Mouse (Mus musculus) ES-E14 (cell line): Measurements from ENCODE around the gene Rnf128. TPM values are rescaled to one million over a fixed set of nuclear protein-coding genes. Genes with fewer than 3 reads are reported as not detected.
A peak's percentile ranks its signal among the peaks of the same experiment; 100 is the strongest.

Experiments
- DNase-seq: peaks from one replicate; pipeline ENCODE4 v3.0.0-alpha.2; 2013; ENCODE audit warnings: low read depth, low spot score
- H3K27ac ChIP-seq: 2 replicates; pipeline ENCODE4 v1.5.1; 2012; ENCODE audit warnings: low read depth, mild to moderate bottlenecking, low read length, moderate library complexity, mixed read lengths; ENCODE audit not compliant: poor library complexity, insufficient read depth, severe bottlenecking
- H3K36me3 ChIP-seq: 2 replicates; pipeline ENCODE4 v1.6.1; 2012; ENCODE audit warnings: mild to moderate bottlenecking, low read length, moderate library complexity, mixed read lengths; ENCODE audit not compliant: control insufficient read depth, poor library complexity, insufficient read depth, severe bottlenecking
- H3K4me1 ChIP-seq, 2 experiments: fragments of 150-350 bp in 1 of 2; sonication (generic) in 1 of 2; 2 replicates each; pipeline ENCODE4 v1.6.1; 2012; ENCODE audit warnings: low read length in 2 of 2, mild to moderate bottlenecking in 1 of 2, mixed read lengths in 1 of 2; ENCODE audit not compliant: control insufficient read depth in 2 of 2, insufficient read depth in 2 of 2, poor library complexity in 1 of 2
- H3K4me3 ChIP-seq, 2 experiments: fragments of 150-350 bp in 1 of 2; sonication (generic) in 1 of 2; 2 replicates each; pipeline ENCODE4 v1.5.1; 2012; ENCODE audit warnings: low read length in 2 of 2, low read depth in 1 of 2, mild to moderate bottlenecking in 1 of 2, mixed read lengths in 1 of 2; ENCODE audit not compliant: insufficient read depth in 1 of 2, poor library complexity in 1 of 2, severe bottlenecking in 1 of 2
- H3K9ac ChIP-seq: 2 replicates; pipeline ENCODE4 v1.6.1; 2012; ENCODE audit warnings: low read depth, mild to moderate bottlenecking, low read length, mixed read lengths; ENCODE audit not compliant: poor library complexity, insufficient read depth, severe bottlenecking
- H3K9me3 ChIP-seq: fragments of 150-350 bp; sonication (generic); 2 replicates; pipeline ENCODE4 v1.6.1; 2012; ENCODE audit warnings: low read depth, mild to moderate bottlenecking, low read length; ENCODE audit not compliant: control insufficient read depth, insufficient read depth
- CHD2 ChIP-seq: IDR thresholded peaks from 2 replicates; pipeline ENCODE4 v1.6.1; 2014; ENCODE audit warnings: mild to moderate bottlenecking, low read depth, low read length, inconsistent platforms
- HCFC1 ChIP-seq: IDR thresholded peaks from 2 replicates; pipeline ENCODE4 v1.6.1; 2012; ENCODE audit warnings: low read length, inconsistent platforms, borderline replicate concordance; ENCODE audit not compliant: insufficient read depth
- MAFK ChIP-seq: IDR thresholded peaks from 2 replicates; pipeline ENCODE4 v1.6.1; 2014; ENCODE audit warnings: mild to moderate bottlenecking, low read depth, low read length, inconsistent platforms; ENCODE audit not compliant: insufficient read depth
- ZC3H11A ChIP-seq: IDR thresholded peaks from 2 replicates; pipeline ENCODE4 v1.6.1; 2012; ENCODE audit warnings: low read depth, mild to moderate bottlenecking, inconsistent platforms, low read length, borderline replicate concordance
- ZNF384 ChIP-seq: IDR thresholded peaks from 2 replicates; pipeline ENCODE4 v1.6.1; 2012; ENCODE audit warnings: low read depth, low read length, inconsistent platforms
- in situ Hi-C, 2 experiments: fragments of 600-800 bp; cut with MboI; formaldehyde crosslinking; loops; one replicate each; pipeline ENCODE4 v1.15.1; 2025; ENCODE audit warnings: low sequenced_read_pairs in 2 of 2, inconsistent platforms in 1 of 2; ENCODE audit not compliant: unreplicated experiment in 2 of 2
- total RNA-seq: library from RNA; depleted of rRNA; stranded (reverse); fragments of 300-350 nt; gene quantifications from 2 replicates; pipeline ENCODE4 v1.2.3, GENCODE M21; 2012

The Rnf128 gene
- total RNA-seq, 1 experiment = 42.1 TPM

DNA sequence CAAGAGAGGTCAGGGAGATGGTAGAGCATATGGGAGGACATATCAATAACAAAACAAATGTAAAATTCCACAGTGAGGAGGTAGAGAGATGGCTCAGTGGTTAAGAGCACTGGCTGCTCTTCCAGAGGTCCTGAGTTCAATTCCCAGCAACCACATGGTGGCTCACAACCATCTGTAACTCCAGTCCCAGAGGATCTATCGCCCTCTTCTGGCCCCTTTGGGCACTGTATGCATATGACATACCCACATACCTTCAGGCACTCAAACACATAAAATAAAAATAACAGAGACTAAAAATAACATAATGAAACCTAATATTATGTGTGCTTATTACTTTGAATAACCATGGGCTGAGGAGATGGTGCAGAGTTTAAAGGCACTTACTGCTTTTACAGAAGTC lies 99.0 kb downstream of the Rnf128 start:
- H3K9me3 ChIP-seq = no peaks in the 10 kb centered on the region
- TF ChIP-seq MAFK (no peak), HCFC1 (no peak), ZNF384 (no peak), ZC3H11A (no peak), CHD2 (no peak)
- H3K9ac ChIP-seq = no peak overlapping the region
- in situ Hi-C loops = loop anchor here in 1 of 2 experiments (25.0 kb wide), 1 partner anchor 225 kb away; no protein-coding TSS in a partner anchor
- DNase-seq = no peak
- H3K36me3 ChIP-seq = no peaks in the 10 kb centered on the region
- H3K4me1 ChIP-seq = no peaks in the 10 kb centered on the region
- H3K27ac ChIP-seq = no peak overlapping the region
- no peak overlapping the region for H3K4me3 ChIP-seq

GRCm38 (mm10) chrX:139665829-139666228 lies 102.7 kb downstream of the Rnf128 start:
- H3K9ac ChIP-seq = no peak overlapping the region
- H3K9me3 ChIP-seq = no peaks in the 10 kb centered on the region
- no peaks in the 10 kb centered on the region for H3K4me1 ChIP-seq
- no peak overlapping the region for H3K4me3 ChIP-seq
- no peaks in the 10 kb centered on the region for H3K36me3 ChIP-seq
- no peak overlapping the region for H3K27ac ChIP-seq
- no peak for DNase-seq
- TF ChIP-seq CHD2 (no peak), ZC3H11A (no peak), HCFC1 (no peak), ZNF384 (no peak), MAFK (no peak)
- in situ Hi-C loops = loop anchor here in 1 of 2 experiments (25.0 kb wide), 1 partner anchor 229 kb away; no protein-coding TSS in a partner anchor

DNA sequence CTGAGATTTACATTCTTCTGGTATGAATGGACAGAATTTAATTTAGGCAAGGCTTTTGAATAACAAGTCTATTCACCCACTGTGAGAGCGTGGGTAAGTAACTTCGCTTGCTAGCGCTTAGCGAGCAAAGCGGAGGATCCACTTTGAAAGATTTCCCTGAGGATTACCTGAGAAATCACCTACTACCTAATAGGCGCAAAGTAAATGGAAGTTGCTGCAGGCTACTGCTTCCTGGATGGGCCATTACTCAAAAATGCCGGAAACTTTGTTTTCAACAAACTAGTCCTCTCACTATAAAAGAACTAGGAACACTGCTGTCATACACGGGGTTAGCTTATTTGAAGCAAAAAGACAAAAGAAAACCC lies 121.3 kb downstream of the Rnf128 start:
- H3K9me3 ChIP-seq = no peaks in the 10 kb centered on the region
- no peak for DNase-seq
- H3K27ac ChIP-seq = no peak overlapping the region

DNA sequence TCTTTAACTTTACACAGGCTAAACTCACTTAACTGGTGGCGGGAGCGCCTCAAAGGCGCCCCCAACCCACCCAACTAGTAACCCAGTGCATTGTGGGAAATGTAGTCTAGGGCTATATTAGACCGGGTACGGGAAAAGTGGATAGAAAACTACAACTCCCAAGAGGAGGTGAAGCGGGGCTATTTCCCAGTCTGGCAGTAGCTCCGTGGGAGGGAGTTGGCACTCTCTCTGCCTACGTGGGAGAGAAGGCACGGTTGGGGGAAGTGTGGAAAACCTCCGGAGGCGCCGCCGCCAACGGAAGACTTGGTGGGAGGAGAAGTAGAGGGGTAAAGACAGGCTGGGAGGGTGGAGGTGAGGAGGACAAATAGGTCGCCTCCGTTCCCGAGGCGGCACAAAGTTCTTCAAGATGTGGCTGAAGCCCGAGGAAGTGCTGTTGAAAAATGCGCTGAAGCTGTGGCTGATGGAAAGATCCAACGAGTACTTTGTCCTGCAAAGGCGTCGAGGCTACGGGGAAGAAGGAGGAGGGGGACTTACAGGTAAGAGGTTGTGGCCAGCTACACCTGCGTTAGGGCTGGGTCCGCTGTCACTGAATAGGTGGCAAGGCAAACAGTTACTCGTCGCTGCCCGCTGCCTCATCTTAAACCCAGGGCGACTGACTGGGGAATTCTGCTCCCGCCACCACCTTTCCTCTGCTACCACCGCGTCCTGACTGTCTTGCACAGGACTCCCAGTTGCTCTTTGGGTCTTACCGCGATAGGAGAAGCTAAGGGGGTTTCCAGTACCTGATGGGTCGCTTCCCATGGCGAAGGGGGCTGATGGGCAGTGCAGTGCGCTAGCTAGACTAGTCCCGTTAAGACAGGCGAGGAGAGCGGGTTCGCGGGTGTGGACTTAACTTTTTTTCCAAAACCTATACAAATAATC lies 121.9 kb downstream of the Rnf128 start, which contains the start of gene Tbc1d8b:
Tbc1d8b (plus strand) TSS at position 222 of the 921 bp plus-strand sequence.
- Histone ChIP-seq H3K36me3 (no peaks in the 10 kb centered on the region), H3K4me1 (no peaks in the 10 kb centered on the region), H3K9me3 (no peaks in the 10 kb centered on the region), H3K27ac (no peak within 1 kb of the TSS), H3K9ac (peak within 1 kb of the TSS; percentile 76), H3K4me3 (peak within 1 kb of the TSS; percentile 78 to 85)
- peak; percentile 53 for DNase-seq
- in situ Hi-C loops = no loop called here
- TF ChIP-seq ZNF384 = no peak
- peak; percentile 95 for TF ChIP-seq HCFC1

More for the DNA sequence above, 121.3 kb downstream of the Rnf128 start:
- in situ Hi-C loops = no loop called here
- TF ChIP-seq HCFC1 = no peak
- TF ChIP-seq CHD2 = no peak
- TF ChIP-seq MAFK = no peak
- H3K36me3 ChIP-seq = no peaks in the 10 kb centered on the region
- H3K9ac ChIP-seq = no peak overlapping the region
- H3K4me1 ChIP-seq = no peaks in the 10 kb centered on the region
- peak overlapping the region; percentile 28 to 78; a peak in 2 of 4 replicates for H3K4me3 ChIP-seq
